Mouse (Mus musculus) frontal cortex, adult 2 months (tissue): Measurements from ENCODE around the gene Prkar1a. TPM values are rescaled to one million over a fixed set of nuclear protein-coding genes. Genes with fewer than 3 reads are reported as not detected.
"Not testable (repeated sequence)": the region's sequence is repeated elsewhere in the genome, so short reads cannot be mapped to it uniquely, and the experiment has no call there.

Source experiments
- DNase-seq, 2 experiments: peaks; one replicate each; pipeline ENCODE4 v3.0.0; 2022; ENCODE audit warnings: low spot score in 1 of 2; ENCODE audit errors: extremely low spot score in 1 of 2
- polyA plus RNA-seq: library from polyadenylated mRNA; depleted of rRNA; stranded (reverse); fragments of >200 nt; gene quantifications from 2 replicates; pipeline ENCODE4 v1.2.3, GENCODE M21; 2012

The Prkar1a gene
- polyA plus RNA-seq, 1 experiment = 454 TPM

- DNase-seq = no peak
Observed at GRCm38 (mm10) chr11:109641498-109642222, 7.5 kb upstream of the Prkar1a start.

DNA sequence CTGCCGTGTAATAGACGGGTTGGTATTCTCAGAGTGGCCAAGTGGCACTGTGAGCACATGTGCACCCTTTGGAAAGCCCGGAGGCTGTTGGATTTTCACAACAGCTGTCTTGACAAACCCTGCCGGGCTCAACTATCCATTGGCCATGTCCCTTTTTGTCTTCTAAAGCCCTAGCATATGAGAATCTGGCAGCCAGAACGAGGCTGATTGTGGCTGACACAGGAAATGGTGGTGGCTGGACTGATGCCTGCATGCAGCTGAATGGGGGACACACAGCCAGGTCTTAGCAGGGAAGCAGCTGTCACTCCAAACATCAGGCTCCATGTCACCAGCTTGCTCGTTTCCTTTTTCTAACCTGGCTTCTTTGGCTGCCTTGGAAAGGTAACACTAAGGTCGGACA, 695 bp upstream of the Prkar1a start:
- no peak for DNase-seq

DNA sequence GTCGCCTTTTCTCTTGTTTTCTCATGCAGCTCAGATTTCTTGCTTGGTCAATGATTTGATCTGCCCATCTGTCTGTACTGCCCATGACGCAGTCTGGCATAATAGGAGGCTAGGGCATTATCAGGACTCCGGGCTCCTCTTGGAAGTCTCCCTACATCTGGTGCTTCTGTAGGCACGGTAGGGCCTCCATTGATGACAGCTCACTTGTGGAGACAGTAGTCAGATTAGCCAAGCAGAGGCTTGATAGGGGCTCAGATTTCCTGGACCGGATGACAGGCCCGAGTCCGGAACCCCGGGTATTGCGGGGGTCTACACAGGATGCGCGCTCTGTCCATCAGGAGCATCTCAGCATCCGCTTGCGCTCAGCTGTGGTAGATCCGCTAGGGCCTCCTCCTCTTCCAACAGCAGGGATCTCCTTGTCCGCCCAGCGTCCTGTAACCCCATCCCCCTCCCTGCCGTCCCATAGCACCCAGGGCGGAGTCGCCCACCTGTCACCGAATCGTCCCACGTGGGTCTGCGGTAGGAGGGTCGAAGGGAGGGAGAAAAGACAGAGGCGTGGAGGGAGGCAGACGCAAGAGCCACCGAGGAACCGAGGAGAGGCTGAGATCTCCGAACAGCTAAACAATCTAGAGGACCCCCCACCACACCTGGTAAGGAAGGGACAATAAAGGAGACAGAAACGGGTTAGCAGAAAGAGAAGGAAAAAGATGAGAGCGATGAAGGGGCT, 933 bp downstream of the Prkar1a start:
- DNase-seq = peak; percentile 85 to 89

- DNase-seq = peak; percentile 90 to 95
Observed at GRCm38 (mm10) chr11:109650788-109651565, 1.8 kb downstream of the Prkar1a start.

DNA sequence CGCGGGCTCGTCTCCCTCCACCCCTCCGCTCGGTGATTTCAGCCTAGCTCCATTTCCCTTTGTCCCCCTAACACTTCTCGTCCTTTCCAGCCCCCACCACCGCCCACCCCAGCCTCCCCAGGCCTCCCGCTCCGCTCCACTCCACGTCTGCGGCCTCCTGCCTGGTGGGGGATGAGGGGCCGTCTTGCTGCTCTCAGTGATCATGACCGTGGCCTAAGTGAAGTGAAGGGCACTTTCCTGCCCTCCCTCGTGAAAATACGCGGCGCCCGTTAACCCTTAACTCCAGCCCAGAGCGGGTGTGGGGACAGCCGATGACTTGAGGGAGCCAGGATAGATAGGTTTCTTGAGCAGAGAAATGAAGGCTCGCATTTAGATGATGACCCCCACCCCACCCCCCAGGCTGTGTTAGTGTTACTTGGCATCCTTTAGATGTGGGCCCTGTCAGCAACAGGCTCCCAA, 2.4 kb downstream of the Prkar1a start:
- no peak for DNase-seq

DNA sequence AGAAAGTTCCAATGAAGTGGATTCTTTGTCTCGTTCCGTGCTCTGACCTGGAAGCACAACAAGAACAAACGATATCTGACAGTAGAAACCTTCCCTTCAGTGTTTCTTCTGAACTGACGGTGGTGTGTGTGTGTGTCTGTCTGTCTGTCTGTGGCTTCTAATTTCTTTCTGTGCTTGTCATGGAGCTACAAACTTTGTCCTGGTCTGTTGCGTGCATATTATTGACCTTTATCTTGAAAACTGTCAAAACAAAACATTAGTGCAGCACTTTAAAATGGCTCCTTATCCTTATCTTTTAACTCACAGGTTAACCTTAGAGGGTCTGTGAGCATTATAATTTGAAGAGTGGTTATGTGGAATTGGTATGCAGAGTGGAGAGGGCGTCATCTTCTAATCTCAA, 3.3 kb downstream of the Prkar1a start:
- DNase-seq = no peak

DNA sequence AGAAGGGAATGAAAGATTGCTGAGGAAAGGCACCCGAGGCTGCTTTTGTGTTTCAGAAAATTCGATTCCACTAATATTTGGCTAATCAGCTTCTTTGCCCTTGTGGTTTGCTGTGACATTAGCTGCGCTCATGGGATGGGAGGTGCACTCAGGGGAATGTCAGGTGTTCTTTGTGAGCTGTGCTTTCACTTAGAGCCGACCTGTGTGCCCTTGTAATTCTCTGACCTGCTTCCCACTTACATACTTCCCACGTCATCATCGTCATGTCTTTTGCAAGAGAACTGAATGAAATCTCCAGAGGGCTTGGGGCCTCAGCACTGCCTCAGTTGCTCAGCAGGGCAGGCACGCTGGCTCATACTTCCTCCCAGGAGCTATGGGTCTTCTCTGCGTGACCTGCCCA, 4.0 kb downstream of the Prkar1a start:
- DNase-seq = no peak

- no peak for DNase-seq
Observed at GRCm38 (mm10) chr11:109654581-109654980, 5.4 kb downstream of the Prkar1a start.

DNA sequence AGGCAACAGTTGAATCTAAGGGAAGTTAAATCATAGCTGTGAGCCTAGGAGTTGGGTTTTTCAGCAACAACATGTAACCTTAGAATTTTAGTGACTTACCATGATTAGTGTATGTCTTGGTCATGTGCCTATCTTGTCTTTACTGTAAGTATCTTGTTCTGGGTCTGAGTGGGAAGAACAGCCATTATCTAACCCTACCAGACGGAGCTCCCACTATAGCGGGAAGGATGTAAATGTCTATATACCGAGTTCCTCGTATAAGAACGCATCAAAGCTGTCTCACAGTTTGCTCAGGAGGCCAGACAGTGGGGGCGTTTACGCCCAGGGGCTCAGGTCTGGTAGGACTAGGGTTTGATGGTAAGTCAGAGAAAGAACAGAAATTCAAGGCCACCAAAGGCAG, 7.0 kb downstream of the Prkar1a start:
- DNase-seq = no peak

DNA sequence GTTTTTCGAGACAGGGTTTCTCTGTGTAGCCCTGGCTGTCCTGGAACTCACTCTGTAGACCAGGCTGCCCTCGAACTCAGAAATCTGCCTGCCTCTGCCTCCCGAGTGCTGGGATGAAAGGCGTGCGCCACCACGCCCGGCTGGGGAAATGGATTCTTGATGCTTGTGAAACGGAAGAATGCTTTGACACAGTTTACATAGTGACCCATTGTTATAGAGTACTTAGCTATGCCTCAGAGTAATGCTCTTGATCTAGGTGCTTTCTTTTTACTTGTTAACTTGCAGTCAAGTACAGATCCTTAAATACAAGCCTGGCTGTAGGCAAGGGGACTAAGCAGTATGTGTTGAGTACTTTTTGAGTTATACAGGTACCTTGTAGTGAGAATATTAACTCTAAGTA, 11.3 kb downstream of the Prkar1a start:
- not testable (repeated sequence) for DNase-seq

GRCm38 (mm10) chr11:109664293-109664692, 15.1 kb downstream of the Prkar1a start:
- no peak for DNase-seq

DNA sequence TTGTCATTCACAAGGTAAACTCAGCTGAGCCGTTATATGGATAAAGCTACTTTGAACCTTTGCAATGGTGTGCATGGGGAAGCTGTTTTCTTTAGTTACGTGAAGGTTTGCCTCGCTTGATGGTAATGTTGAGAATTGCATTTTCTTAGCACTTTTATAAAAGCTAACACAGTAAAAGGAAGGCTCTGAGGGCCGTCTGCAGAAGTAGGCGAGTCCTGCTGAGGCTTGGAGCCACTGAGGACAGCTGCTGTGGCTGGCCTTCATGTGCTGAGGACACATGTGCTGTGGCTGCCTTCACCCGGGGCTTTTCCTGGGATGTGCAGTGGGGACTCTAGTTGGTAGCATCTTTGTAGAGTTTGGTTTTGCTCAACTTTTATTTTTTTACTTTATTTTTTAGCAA, 16.2 kb downstream of the Prkar1a start:
- DNase-seq = no peak

DNA sequence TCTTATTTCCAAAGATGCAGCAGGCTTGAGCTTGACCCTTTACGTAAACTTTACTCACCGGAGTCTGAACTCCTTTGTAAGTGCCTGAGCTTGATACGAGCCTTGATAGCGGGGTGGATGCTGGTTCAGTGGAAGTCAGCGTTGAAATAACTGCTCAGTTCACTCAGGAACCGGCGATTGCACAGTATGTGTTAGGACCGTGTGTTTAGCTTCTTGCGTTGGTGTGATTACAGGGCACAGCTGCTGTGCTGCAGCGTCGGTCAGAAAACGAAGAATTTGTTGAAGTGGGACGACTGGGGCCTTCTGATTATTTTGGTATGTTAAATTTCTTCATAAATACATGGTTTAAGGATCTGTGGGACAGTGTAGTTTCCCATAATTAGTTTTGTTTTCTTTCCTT, 17.2 kb downstream of the Prkar1a start:
- no peak for DNase-seq

- DNase-seq = no peak
Observed at GRCm38 (mm10) chr11:109667371-109667770, 18.2 kb downstream of the Prkar1a start.

GRCm38 (mm10) chr11:109668115-109668725, 19.0 kb downstream of the Prkar1a start:
- no peak for DNase-seq

- DNase-seq = no peak
Observed at GRCm38 (mm10) chr11:109669149-109669708, 20.0 kb downstream of the Prkar1a start.

DNA sequence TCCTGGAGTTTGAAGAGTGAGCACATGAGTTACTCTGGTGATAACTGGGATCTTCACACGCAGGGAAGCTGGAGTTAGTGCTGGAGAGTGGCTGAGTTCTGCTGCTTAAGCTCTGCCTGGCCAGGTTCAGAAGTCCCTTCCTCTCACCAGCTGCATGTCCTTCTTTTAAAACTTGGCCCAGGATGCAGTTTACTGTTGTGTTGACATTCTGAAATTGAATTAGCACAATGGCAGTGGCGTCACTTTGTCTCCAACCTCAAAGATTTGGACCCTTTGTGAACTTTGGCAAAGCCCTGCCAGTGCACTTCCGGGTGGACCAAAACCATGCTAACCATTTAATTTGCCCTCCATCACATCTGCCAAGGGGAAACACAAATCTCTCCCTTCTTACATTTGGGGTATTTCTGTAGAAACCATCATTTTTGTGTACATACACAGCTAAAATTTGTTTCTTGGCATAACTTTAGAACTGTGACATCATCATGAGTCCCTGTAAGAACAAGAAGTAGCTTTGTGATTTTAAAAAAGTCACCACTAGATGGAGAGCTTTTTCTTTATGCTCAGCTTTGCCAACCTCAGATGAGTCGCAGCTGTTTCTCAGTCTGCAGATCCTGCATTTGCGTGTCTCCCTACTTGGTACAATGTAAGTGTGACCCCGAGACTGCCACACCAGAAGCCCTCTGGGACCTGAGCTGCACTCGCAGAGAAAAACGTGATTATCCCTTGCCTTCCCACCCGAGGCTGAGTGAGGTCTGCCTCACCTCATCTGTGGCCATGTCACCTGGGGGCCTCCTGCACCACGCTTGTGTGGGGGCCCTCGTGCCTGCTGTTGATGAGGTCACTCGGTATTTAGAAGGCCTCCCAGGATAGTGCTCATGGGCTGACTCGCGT, 21.1 kb downstream of the Prkar1a start:
- peak in 1 of 2 experiments; percentile 77 for DNase-seq

DNA sequence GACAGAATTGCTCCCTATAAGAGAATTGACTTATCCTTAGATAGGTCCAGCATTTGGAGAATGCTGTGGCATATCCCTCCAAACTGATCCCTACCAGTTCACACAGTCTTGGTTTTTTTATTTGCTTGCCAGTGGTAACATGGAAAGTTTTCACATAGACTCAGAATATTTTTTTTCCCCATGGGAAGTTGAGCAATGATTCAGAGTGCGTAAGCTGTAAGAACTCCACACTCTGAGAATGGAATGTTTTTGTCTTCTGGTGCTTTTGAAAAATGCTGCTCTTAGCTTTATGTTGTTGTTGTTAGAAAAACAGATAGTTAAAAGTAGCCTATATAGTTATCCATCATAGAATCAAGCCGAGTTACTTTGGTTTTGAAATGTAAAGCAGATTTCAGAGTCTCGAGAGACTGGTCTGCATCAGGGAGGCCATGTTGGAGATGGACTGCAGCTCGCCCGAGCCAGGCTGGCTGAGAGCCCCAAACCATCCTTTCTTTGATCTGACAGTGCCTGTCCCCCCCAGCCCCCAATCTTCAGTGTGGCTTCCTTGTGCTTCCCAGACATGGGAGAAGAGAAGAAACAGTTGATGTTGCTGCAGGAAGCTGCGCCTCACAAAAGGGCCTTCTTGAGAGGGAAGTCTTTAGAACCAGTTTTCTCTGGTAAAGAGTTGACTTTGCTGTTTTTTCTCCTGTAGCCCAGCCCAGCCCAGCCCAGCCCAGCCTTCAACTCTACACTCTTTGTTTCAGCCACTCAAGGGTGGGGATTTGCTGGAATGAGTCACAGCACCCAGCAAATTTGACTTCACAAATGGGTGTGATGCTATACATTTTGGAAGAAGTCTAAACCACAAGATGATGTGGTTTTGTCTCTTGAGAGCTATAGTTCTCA, 22.2 kb downstream of the Prkar1a start:
- no peak for DNase-seq

DNA sequence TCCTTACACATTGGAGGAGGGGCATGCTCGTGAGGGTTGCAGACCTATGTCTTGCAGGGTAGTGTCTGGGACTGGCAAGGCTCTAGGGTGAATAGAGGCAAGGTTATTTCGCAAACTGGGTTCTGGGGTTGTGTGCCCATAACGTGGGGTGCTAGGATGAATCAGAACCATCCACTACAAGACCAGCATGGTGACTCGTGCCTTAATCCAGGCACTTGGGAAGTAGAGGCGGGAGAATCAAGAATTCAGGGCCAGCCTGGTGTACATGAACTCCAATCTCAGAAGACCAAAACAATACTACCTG, 22.8 kb downstream of the Prkar1a start:
- no peak for DNase-seq
